Mouse (Mus musculus): Measurements from ENCODE around the gene Klk1b8.
"Not testable (repeated sequence)": the region's sequence is repeated elsewhere in the genome, so short reads cannot be mapped to it uniquely, and the experiment has no call there.

Klk1b8 gene

GRCm38 (mm10) chr7:43950364-43950763 is at the start of gene Klk1b8:
Gene Klk1b8 (plus strand): TSS chr7:43950664.
- no peak for DNase-seq

GRCm38 (mm10) chr7:43914821-43915220 is 35.6 kb upstream of the Klk1b8 start:
- DNase-seq = no peak

- DNase-seq = no peak
Measured at GRCm38 (mm10) chr7:43918426-43918825, 32.0 kb upstream of the Klk1b8 start.

- no peak for DNase-seq
Measured at GRCm38 (mm10) chr7:43918871-43919270, 31.6 kb upstream of the Klk1b8 start.

- no peak for DNase-seq
Measured at GRCm38 (mm10) chr7:43919559-43920451, 30.7 kb upstream of the Klk1b8 start.

- no peak for DNase-seq
Measured at GRCm38 (mm10) chr7:43920582-43920981, 29.9 kb upstream of the Klk1b8 start.

- DNase-seq = no peak
Measured at GRCm38 (mm10) chr7:43921087-43921486, 29.4 kb upstream of the Klk1b8 start.

GRCm38 (mm10) chr7:43921941-43922340 is 28.5 kb upstream of the Klk1b8 start:
- DNase-seq = no peak

- DNase-seq = no peak
Measured at GRCm38 (mm10) chr7:43925985-43926384, 24.5 kb upstream of the Klk1b8 start.

GRCm38 (mm10) chr7:43928521-43928920 is 21.9 kb upstream of the Klk1b8 start:
- no peak for DNase-seq

GRCm38 (mm10) chr7:43932337-43932736 is 18.1 kb upstream of the Klk1b8 start:
- no peak for DNase-seq

- DNase-seq = no peak
Measured at GRCm38 (mm10) chr7:43933440-43933839, 17.0 kb upstream of the Klk1b8 start, which contains the start of gene Klk15. Gene Klk15 (plus strand): TSS chr7:43933740.

GRCm38 (mm10) chr7:43934747-43935146 is 15.7 kb upstream of the Klk1b8 start:
- no peak for DNase-seq

GRCm38 (mm10) chr7:43936551-43936950 is 13.9 kb upstream of the Klk1b8 start:
- DNase-seq = no peak

- DNase-seq = not testable (repeated sequence)
Measured at GRCm38 (mm10) chr7:43942293-43942692, 8.2 kb upstream of the Klk1b8 start.

- no peak for DNase-seq
Measured at GRCm38 (mm10) chr7:43944727-43945264, 5.7 kb upstream of the Klk1b8 start.

- DNase-seq = no peak
Measured at GRCm38 (mm10) chr7:43952703-43953102, 2.2 kb downstream of the Klk1b8 start.

GRCm38 (mm10) chr7:43966451-43966850 is 16.0 kb downstream of the Klk1b8 start, which contains the start of gene Klk1b1:
Gene Klk1b1 (plus strand): TSS chr7:43966751.
- no peak for DNase-seq

- no peak for DNase-seq
Measured at GRCm38 (mm10) chr7:43967058-43967457, 16.6 kb downstream of the Klk1b8 start.

- DNase-seq = no peak
Measured at GRCm38 (mm10) chr7:43967612-43968011, 17.1 kb downstream of the Klk1b8 start.

- DNase-seq = not testable (repeated sequence)
Measured at GRCm38 (mm10) chr7:43975761-43976160, 25.3 kb downstream of the Klk1b8 start, which contains the start of gene Klk1b9. Gene Klk1b9 (plus strand): TSS chr7:43976061.

- no peak for DNase-seq
Measured at GRCm38 (mm10) chr7:43985657-43986056, 35.2 kb downstream of the Klk1b8 start.

GRCm38 (mm10) chr7:43994821-43995220 is 44.4 kb downstream of the Klk1b8 start:
- DNase-seq = not testable (repeated sequence)

- not testable (repeated sequence) for DNase-seq
Measured at GRCm38 (mm10) chr7:43995577-43995976, 45.1 kb downstream of the Klk1b8 start, which contains the start of gene Klk1b11. Gene Klk1b11 (plus strand): TSS chr7:43995877.

Data from thymus, adult 18-20 months (tissue).